Mouse (Mus musculus) urinary bladder, postnatal 14 days (tissue): ENCODE results near the gene Slc44a2.

Experiments
- DNase-seq: peaks from one replicate; pipeline ENCODE4 v3.0.0; 2021; ENCODE audit warnings: low spot score

Slc44a2 gene

GRCm38 (mm10) chr9:21333523-21333922 lies 13.0 kb downstream of the Slc44a2 start:
- DNase-seq, result no peak

- no peak for DNase-seq
These were observed 14.2 kb downstream of the Slc44a2 start for GRCm38 (mm10) chr9:21334747-21335146.

DNA sequence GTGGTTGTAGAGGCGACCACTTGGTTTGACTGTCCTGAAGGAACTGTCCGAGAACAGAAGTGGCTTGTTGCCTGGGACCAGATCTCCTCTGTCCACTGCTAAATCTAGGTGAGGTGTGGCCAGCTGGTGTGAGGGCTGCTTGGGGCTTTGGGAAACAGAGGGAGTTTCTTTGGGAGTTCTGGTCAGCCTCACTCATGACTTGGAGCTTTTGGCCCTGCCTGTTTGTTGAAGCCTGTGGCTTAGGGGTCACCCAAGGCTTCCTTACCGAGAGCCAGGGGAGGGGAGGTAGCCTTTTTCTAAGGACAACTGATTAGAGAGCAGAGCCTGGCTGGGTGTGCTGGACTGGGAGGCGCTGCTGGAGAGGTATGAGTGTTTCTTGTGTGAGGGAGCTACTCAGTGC lies 14.9 kb downstream of the Slc44a2 start:
- DNase-seq, result no peak

- DNase-seq, result no peak
These were observed 16.0 kb downstream of the Slc44a2 start for GRCm38 (mm10) chr9:21336491-21336890.

DNA sequence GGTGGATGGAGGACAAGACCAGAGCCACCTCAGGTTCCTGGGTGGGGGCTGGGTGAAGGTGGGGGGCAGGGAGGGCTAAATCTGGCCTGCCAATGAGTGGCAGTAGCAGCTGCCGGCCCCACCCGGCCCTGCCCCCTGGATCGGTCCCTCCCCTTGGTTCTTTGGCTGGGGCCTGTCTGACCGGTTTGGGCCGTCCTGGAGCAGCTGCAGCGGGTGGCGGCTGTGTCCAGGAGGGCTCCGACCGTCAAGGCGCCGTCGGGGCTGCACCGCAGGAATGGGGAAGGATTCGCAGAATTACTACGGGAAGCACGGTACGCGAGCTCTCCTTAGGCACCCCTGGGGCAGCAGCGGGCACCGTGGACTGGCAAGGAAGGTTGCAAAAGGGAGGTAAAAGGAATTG lies 17.2 kb downstream of the Slc44a2 start:
- peak; percentile 89 for DNase-seq

DNA sequence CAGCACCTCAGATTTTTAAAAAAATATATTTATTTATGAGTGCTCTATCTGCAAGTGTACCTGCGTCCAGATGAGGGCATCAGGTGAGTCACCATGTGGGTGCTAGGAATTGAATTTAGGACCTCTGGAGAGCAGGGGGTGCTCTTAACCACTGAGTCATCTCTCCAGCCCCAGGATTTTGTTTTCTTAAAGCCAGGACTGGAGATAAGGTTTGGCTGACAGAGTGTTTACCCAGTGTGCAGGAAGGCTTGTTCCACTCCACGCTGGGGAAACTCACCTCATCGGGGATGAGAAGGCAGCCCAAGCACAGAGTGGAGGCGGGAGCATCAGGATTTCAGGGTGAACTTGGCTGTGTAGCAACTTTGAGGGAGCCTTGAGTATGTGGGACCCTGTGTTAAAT lies 19.9 kb downstream of the Slc44a2 start:
- DNase-seq, result peak; percentile 29

- peak; percentile 62 for DNase-seq
These were observed 26.3 kb downstream of the Slc44a2 start for GRCm38 (mm10) chr9:21346627-21347365.

GRCm38 (mm10) chr9:21348152-21348551 lies 27.7 kb downstream of the Slc44a2 start:
- DNase-seq, result no peak

DNA sequence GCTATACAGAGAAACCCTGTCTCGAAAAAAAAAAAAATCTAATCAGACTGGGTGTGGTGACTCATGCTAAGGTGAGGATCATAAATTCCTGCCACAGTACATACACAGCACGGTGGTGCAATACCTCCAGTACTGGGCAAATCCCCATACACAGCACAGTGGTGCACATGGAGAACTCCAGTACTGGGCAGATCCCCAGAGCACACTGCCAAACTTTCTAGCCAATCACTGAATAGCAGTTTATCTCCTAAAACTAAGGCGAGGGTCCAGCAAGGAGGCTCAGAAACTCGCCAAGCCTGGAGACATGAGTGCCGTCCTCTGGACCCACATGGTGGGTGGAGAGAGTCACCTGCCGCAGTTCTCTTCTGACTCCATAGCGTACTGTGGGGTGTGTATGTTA lies 30.7 kb downstream of the Slc44a2 start:
- DNase-seq, result peak; percentile 35

DNA sequence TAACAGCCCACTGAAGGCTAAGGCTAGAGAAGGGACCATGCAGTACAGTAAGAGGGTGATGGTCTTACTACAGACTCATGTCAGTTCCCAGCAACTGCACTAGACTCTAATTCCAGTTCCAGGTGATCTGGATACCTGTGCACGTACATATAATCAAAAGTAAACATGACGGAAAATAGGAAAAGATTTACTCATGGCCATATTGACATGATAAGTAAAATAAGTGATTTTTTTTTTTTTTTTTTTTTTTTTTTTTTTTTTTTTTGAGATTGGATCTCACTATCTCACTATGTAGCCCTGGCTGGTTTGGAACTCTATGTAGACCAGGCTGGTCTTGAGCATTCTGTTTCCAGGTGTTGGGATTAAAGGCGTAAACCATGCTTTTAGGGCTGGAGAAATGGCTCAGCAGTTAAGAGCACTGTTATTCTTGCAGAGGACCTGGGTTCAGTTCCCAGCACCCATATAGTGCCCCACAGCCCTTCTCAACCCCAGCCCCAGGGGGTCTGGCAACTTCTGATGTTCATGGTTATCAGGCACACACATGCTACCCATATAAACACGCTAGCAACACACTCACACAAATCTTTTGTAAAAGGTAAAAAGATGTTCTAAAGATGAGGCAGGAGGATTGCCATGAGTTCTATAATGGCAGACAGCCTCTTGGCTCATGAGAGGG lies 31.3 kb downstream of the Slc44a2 start:
- DNase-seq, result no peak

- DNase-seq, result no peak
These were observed 32.2 kb downstream of the Slc44a2 start for GRCm38 (mm10) chr9:21352463-21353372.

DNA sequence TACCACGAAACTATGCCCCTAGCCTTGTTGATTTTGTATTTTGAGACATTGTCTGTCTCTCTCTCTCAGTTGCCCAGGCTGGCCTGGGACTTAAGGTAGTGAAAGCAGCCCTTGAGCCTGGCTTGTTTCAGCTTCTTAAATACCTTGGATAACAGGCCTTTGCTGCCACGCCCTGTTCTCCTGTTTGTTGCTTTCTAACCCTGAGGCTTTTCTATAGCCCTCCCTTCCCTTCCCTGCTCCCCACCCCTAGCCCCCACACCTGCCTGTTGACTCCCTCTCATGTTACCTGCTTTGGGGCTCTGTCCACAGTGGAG lies 32.8 kb downstream of the Slc44a2 start:
- DNase-seq, result no peak

GRCm38 (mm10) chr9:21354796-21355195 lies 34.3 kb downstream of the Slc44a2 start:
- no peak for DNase-seq

DNA sequence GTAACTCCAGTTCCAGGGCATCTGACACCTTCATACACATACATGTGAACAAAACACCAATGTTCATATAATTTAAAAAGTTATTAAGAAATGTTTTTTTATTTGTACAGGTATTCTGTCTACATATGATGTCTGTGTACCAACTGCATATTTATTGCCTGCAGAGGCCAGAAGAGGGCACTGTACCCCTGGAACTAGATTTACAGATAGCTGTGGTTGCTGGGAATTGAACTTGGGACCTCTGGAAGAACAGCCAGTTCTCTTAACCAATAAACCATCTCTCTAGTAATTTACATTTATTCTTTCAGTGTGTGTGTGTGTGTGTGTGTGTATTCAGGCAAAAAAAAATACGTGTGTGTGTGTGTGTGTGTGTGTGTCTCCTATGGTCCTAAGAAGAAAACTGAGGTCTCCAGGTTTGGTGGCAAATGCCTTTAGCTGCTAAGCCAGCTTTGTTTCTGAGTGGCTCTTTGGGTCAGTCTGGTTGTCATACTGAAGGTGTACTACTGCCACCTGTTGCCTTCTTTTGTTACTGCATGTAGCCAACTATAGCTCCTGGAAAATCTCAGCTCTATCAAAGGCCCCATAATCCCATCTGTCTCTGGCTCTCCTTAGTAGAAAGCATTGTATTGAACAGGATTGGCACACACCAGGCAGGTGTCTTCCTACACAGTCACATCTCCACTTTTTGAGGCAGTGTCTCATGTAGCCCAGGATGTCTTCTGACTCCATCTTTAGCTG lies 36.7 kb downstream of the Slc44a2 start:
- peak; percentile 77 for DNase-seq

DNA sequence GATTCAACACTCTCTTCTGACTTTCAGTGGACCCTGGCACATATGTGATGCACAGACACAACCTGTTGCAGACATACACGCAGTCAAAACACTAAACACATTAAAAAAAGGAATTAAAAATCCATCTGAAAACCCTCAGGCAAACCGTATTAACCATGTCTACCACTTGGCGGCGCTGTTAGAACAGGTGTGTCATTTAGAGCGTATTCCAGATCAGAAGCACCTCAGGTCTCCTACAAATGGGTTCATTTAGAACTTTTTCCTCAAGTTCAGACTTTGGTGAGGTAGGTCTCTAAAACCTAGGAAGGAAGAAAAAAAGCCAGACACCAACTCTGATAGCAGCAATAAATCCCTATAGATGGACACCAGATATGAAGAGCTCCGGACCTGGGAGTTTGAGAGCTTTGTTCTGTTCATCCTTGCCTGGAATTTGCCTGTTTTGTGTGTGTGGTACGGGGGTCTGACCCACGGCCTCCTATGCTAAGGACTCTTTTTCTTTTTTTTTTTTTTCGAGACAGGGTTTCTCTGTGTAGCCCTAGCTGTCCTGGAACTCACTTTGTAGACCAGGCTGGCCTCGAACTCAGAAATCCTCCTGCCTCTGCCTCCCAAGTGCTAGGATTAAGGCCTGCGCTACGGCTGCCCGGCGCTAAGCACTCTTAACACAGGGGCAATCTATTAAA lies 46.2 kb downstream of the Slc44a2 start:
- peak; percentile 72 for DNase-seq

- DNase-seq, result peak; percentile 100
These were observed 47.0 kb downstream of the Slc44a2 start, which contains the start of gene Ilf3 for GRCm38 (mm10) chr9:21367357-21368111. TSS of gene Ilf3 (plus strand) at chr9:21367871.

DNA sequence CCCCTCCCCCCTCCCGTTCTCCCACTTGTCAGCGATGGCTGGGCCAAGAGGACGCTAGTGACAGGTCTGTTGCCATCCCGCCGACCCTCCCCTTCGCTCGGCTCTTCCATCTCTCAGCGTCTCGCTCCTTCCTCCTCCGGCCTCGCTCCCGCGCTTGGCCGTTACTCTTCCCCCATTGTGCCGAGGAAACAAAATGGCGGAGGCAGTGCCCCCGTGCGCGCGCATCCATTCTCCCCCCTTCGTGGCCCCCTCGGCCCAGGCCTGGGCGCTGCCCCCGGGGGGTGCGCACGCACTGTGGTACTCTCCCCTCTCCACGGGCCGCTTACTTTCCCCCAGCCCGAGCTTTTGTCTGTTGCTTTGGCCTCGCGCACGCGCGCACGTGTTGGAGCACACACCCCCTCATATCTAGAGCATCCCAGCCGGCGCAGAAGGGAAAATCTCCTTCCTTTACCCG lies 47.7 kb downstream of the Slc44a2 start:
- peak; percentile 64 for DNase-seq

DNA sequence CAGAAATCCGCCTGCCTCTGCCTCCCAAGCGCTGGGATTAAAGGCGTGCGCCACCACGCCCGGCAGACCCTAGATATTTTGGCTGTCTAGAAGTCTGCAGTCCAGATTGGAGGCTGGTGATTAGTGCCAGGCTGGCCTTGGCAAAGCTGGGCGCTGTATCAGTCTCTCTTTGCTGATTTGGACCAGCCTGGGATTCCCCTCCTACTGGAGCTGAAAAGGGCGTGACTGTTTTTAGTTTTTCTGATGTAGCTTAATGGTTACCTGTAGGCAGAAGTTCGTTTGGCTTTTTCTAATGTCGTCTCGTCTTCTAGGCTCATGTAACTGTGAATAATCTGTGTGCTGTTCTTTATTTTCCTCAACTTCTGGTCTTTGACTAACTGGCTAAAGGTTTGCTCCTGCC lies 48.6 kb downstream of the Slc44a2 start:
- no peak for DNase-seq

- no peak for DNase-seq
These were observed 50.4 kb downstream of the Slc44a2 start for GRCm38 (mm10) chr9:21370876-21371275.

DNA sequence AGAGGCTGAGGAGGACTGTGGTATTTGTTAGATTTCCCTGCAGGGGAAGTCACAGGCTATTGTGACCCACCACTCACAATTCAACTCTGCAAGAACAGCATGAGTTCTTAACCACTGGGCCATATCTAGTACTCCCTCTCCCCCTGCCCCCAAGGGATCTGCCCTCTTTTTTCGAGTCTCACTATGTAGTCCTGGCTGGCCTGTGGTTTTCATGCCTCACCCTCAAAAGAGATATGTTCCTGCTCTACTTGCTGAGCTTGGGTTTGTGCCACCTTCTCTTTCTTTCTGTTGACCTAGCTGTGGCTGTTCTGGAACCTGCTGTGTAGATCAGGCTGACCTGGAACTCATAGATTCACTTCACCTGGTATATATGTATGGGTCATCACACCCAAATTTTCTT lies 52.0 kb downstream of the Slc44a2 start:
- no peak for DNase-seq

DNA sequence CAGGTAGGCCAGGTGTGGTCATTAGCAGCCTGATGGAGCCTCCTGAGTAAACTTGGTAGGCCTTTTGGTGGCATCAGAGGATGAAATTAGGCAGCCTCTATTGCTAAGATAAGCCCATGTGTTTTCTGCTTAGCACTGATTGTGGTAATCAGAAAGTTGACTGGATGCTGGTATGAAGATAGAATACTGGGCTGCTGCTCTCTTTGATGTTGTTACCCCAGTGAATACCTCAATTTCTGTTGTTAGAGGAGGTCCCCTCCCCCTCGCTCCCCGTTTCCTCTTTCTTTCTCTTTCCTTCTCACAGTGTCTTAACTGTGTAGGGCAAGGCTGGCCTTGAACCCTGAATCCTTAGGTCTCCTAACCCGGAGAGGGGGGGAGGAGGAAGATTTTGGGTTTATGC lies 58.7 kb downstream of the Slc44a2 start:
- DNase-seq, result no peak
